Mouse (Mus musculus) brain, embryonic 14.5 days (tissue): ENCODE results near the gene Zkscan16.

Experiments
- CTCF ChIP-seq: fragments of 200-500 bp; IDR thresholded peaks from 2 replicates; pipeline ENCODE4 v1.5.1; 2012; ENCODE audit warnings: inconsistent platforms, mild to moderate bottlenecking, moderate library complexity, borderline replicate concordance; ENCODE audit not compliant: insufficient read depth, insufficient read length; ENCODE audit errors: extremely low read depth
- POLR2A ChIP-seq: fragments of 200-500 bp; IDR thresholded peaks from 2 replicates; pipeline ENCODE4 v1.6.1; 2012; ENCODE audit warnings: mild to moderate bottlenecking, inconsistent platforms, borderline replicate concordance; ENCODE audit not compliant: poor library complexity, insufficient read depth, insufficient read length, severe bottlenecking; ENCODE audit errors: extremely low read depth

- TF ChIP-seq CTCF = no peak
- no peak for TF ChIP-seq POLR2A
These were observed 47.4 kb downstream of the Zkscan16 start for GRCm38 (mm10) chr4:58990609-58991434.
